Mouse (Mus musculus) ES-E14 (cell line): ENCODE results near the gene Prr5. TPM values are rescaled to one million over a fixed set of nuclear protein-coding genes. Genes with fewer than 3 reads are reported as not detected.

Experiments
- DNase-seq: peaks from one replicate; pipeline ENCODE4 v3.0.0-alpha.2; 2013; ENCODE audit warnings: low read depth, low spot score
- H3K27ac ChIP-seq: 2 replicates; pipeline ENCODE4 v1.5.1; 2012; ENCODE audit warnings: low read depth, mild to moderate bottlenecking, low read length, moderate library complexity, mixed read lengths; ENCODE audit not compliant: poor library complexity, insufficient read depth, severe bottlenecking
- H3K36me3 ChIP-seq: 2 replicates; pipeline ENCODE4 v1.6.1; 2012; ENCODE audit warnings: mild to moderate bottlenecking, low read length, moderate library complexity, mixed read lengths; ENCODE audit not compliant: control insufficient read depth, poor library complexity, insufficient read depth, severe bottlenecking
- H3K4me1 ChIP-seq, 2 experiments: fragments of 150-350 bp in 1 of 2; sonication (generic) in 1 of 2; 2 replicates each; pipeline ENCODE4 v1.6.1; 2012; ENCODE audit warnings: low read length in 2 of 2, mild to moderate bottlenecking in 1 of 2, mixed read lengths in 1 of 2; ENCODE audit not compliant: control insufficient read depth in 2 of 2, insufficient read depth in 2 of 2, poor library complexity in 1 of 2
- H3K4me3 ChIP-seq, 2 experiments: fragments of 150-350 bp in 1 of 2; sonication (generic) in 1 of 2; 2 replicates each; pipeline ENCODE4 v1.5.1; 2012; ENCODE audit warnings: low read length in 2 of 2, low read depth in 1 of 2, mild to moderate bottlenecking in 1 of 2, mixed read lengths in 1 of 2; ENCODE audit not compliant: insufficient read depth in 1 of 2, poor library complexity in 1 of 2, severe bottlenecking in 1 of 2
- H3K9ac ChIP-seq: 2 replicates; pipeline ENCODE4 v1.6.1; 2012; ENCODE audit warnings: low read depth, mild to moderate bottlenecking, low read length, mixed read lengths; ENCODE audit not compliant: poor library complexity, insufficient read depth, severe bottlenecking
- H3K9me3 ChIP-seq: fragments of 150-350 bp; sonication (generic); 2 replicates; pipeline ENCODE4 v1.6.1; 2012; ENCODE audit warnings: low read depth, mild to moderate bottlenecking, low read length; ENCODE audit not compliant: control insufficient read depth, insufficient read depth
- CHD2 ChIP-seq: IDR thresholded peaks from 2 replicates; pipeline ENCODE4 v1.6.1; 2014; ENCODE audit warnings: mild to moderate bottlenecking, low read depth, low read length, inconsistent platforms
- HCFC1 ChIP-seq: IDR thresholded peaks from 2 replicates; pipeline ENCODE4 v1.6.1; 2012; ENCODE audit warnings: low read length, inconsistent platforms, borderline replicate concordance; ENCODE audit not compliant: insufficient read depth
- MAFK ChIP-seq: IDR thresholded peaks from 2 replicates; pipeline ENCODE4 v1.6.1; 2014; ENCODE audit warnings: mild to moderate bottlenecking, low read depth, low read length, inconsistent platforms; ENCODE audit not compliant: insufficient read depth
- ZC3H11A ChIP-seq: IDR thresholded peaks from 2 replicates; pipeline ENCODE4 v1.6.1; 2012; ENCODE audit warnings: low read depth, mild to moderate bottlenecking, inconsistent platforms, low read length, borderline replicate concordance
- ZNF384 ChIP-seq: IDR thresholded peaks from 2 replicates; pipeline ENCODE4 v1.6.1; 2012; ENCODE audit warnings: low read depth, low read length, inconsistent platforms
- in situ Hi-C, 2 experiments: fragments of 600-800 bp; cut with MboI; formaldehyde crosslinking; loops; one replicate each; pipeline ENCODE4 v1.15.1; 2025; ENCODE audit warnings: low sequenced_read_pairs in 2 of 2, inconsistent platforms in 1 of 2; ENCODE audit not compliant: unreplicated experiment in 2 of 2
- total RNA-seq: library from RNA; depleted of rRNA; stranded (reverse); fragments of 300-350 nt; gene quantifications from 2 replicates; pipeline ENCODE4 v1.2.3, GENCODE M21; 2012

Prr5 gene
- total RNA-seq, 1 experiment = 11.6 TPM

DNA sequence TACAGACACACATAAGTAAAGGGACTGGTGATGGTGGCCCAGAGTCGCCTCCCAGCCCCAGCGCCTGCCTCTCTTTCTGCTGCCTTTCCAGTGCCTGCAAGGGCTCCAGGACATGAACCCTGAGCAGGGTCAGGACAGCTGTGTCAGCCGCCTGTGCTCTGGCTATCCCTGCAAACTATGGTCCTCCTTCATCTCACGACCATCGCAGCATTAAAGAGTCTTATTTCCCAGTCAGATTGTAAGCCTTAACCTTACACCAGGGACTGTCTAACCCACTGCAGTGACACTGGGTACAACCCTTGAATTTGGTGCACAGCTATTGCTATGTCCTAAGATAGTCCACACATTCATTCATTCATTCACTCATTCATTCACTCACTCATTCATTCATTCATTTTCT lies 13.4 kb downstream of the Prr5 start:
- Histone ChIP-seq H3K9ac (no peak overlapping the region), H3K27ac (no peak overlapping the region), H3K36me3 (no peaks in the 10 kb centered on the region), H3K4me1 (peaks cover 0 to 18% of the 10 kb centered on the region in 2 experiments; a peak in 2 of 4 replicates), H3K4me3 (no peak overlapping the region), H3K9me3 (no peaks in the 10 kb centered on the region)
- in situ Hi-C loops = no loop called here
- TF ChIP-seq CHD2 (no peak), HCFC1 (no peak), ZC3H11A (no peak)
- no peak for DNase-seq

GRCm38 (mm10) chr15:84684520-84684919 lies 15.1 kb downstream of the Prr5 start:
- in situ Hi-C loops = no loop called here
- no peak overlapping the region for H3K9ac ChIP-seq
- no peak overlapping the region for H3K27ac ChIP-seq
- no peaks in the 10 kb centered on the region for H3K9me3 ChIP-seq
- no peak for TF ChIP-seq MAFK
- TF ChIP-seq ZNF384 = no peak
- TF ChIP-seq HCFC1 = no peak
- no peak for TF ChIP-seq ZC3H11A
- no peak for TF ChIP-seq CHD2
- H3K4me1 ChIP-seq = peaks cover 0 to 16% of the 10 kb centered on the region in 2 experiments; a peak in 1 of 4 replicates
- peaks cover 8% of the 10 kb centered on the region; the same call in 1 of the 2 replicates for H3K36me3 ChIP-seq
- no peak for DNase-seq
- no peak overlapping the region for H3K4me3 ChIP-seq

DNA sequence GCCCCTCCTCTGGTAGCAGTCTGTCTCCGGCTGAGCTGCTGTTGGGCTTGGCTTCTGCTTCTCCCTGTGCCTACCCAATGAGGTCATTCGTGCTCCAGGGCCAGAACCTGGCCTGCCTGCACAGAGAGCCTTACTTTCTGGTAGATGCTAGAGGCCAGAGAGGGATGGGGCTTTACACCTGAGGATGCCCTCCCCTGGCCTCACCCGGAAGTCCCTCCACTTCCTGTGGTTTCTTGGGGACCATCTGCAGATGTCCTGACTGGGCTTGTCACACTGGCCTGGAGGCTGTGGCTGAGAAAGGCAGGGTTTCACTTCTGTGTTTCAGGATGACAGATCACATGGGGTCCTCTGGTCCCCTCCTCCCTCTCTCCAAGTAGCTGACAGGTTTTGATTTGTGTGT lies 16.0 kb downstream of the Prr5 start:
- peaks cover 11% of the 10 kb centered on the region for H3K36me3 ChIP-seq
- H3K9ac ChIP-seq = no peak overlapping the region
- H3K4me3 ChIP-seq = no peak overlapping the region
- DNase-seq = no peak
- TF ChIP-seq ZNF384 (no peak), HCFC1 (no peak), MAFK (no peak), ZC3H11A (no peak), CHD2 (no peak)
- H3K27ac ChIP-seq = no peak overlapping the region
- in situ Hi-C loops = no loop called here
- H3K9me3 ChIP-seq = no peaks in the 10 kb centered on the region
- peaks cover 0 to 10% of the 10 kb centered on the region in 2 experiments; a peak in 1 of 4 replicates for H3K4me1 ChIP-seq

- Histone ChIP-seq H3K27ac (no peak overlapping the region), H3K9me3 (no peaks in the 10 kb centered on the region), H3K36me3 (peaks cover 18% of the 10 kb centered on the region), H3K9ac (no peak overlapping the region), H3K4me3 (no peak overlapping the region), H3K4me1 (peaks cover 0 to 4% of the 10 kb centered on the region in 2 experiments; a peak in 1 of 4 replicates)
- in situ Hi-C loops = no loop called here
- no peak for DNase-seq
- TF ChIP-seq ZC3H11A (no peak), HCFC1 (no peak), CHD2 (no peak), ZNF384 (no peak), MAFK (no peak)
Measured at GRCm38 (mm10) chr15:84687904-84688303, 18.5 kb downstream of the Prr5 start.

DNA sequence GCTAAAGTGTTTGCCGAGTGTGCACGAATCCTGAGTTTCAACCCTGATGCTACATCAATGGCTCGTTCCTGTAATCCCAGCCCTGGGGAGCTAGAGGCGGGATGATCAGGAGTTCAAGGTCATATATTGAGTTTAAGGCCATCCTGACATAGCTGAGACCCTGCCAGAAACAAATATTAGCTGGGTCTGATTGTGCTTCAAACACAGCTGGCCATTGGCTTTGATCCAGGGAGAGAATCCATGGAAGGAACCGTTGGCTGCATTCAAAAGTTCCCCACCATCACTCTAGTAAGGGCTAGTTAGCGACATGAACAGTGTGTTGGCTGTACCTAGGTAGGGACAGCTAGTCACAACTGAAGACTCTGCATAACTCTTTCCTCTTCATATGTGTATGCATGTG lies 19.9 kb downstream of the Prr5 start:
- TF ChIP-seq CHD2 (no peak), MAFK (no peak), HCFC1 (no peak), ZNF384 (no peak)
- no peak for DNase-seq
- Histone ChIP-seq H3K27ac (no peak overlapping the region), H3K4me1 (peaks cover 0 to 4% of the 10 kb centered on the region in 2 experiments; a peak in 1 of 4 replicates), H3K9ac (no peak overlapping the region), H3K9me3 (no peaks in the 10 kb centered on the region), H3K4me3 (no peak overlapping the region), H3K36me3 (peaks cover 28% of the 10 kb centered on the region)
- in situ Hi-C loops = no loop called here
